Mouse (Mus musculus) ES-E14 (cell line): Measurements from ENCODE around the gene Tenm3.

Experiments
- HCFC1 ChIP-seq: IDR thresholded peaks from 2 replicates; pipeline ENCODE4 v1.6.1; 2012; ENCODE audit warnings: low read length, inconsistent platforms, borderline replicate concordance; ENCODE audit not compliant: insufficient read depth
- MAFK ChIP-seq: IDR thresholded peaks from 2 replicates; pipeline ENCODE4 v1.6.1; 2014; ENCODE audit warnings: mild to moderate bottlenecking, low read depth, low read length, inconsistent platforms; ENCODE audit not compliant: insufficient read depth
- ZNF384 ChIP-seq: IDR thresholded peaks from 2 replicates; pipeline ENCODE4 v1.6.1; 2012; ENCODE audit warnings: low read depth, low read length, inconsistent platforms

DNA sequence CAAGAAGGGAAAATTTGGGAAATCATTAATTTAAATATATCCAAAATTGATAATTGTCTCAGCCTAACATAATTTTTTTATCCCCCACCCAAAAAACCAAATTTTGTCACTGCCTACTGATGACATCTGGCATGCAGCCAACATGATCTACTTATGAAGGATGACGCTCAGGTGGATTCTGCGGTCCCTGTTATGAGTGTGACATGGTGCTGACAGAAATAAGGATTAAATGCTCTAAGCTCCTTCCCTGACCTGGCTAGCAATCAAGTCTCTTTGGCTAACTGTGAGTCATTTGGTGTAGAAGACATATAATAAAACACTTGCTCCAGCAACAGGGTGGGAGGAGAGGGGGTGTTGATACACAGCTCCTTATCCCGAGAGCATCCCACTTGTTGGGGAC, 532.0 kb downstream of the Tenm3 start:
- TF ChIP-seq MAFK (no peak), HCFC1 (no peak), ZNF384 (no peak)
